Mouse (Mus musculus) C3H10T1/2 (cell line): Measurements from ENCODE around the gene Traf3ip2. TPM values are rescaled to one million over a fixed set of nuclear protein-coding genes. Genes with fewer than 3 reads are reported as not detected.

Experiments used
- polyA plus RNA-seq, 2 experiments: library from polyadenylated mRNA; unstranded; fragments of >200 nt; fragmentation: generic; extraction: Trizol; gene quantifications; one replicate each; pipeline ENCODE4 v1.2.1; 2012; ENCODE audit warnings: missing spikeins in 2 of 2

Gene Traf3ip2
- 10 to 100 TPM; 10.4 to 17.8 TPM for polyA plus RNA-seq

GRCm38 (mm10) chr10:39612633-39612988 is at the start of gene Traf3ip2:
Traf3ip2 (plus strand) TSS chr10:39612934.

Other genes starting within 250 kb of the Traf3ip2 start
- gene Fyn, start 244.1 kb upstream of the Traf3ip2 start, polyA plus RNA-seq, result 10 to 100 TPM in 1 of 2 experiments, 1 to 10 TPM in 1; 5.7 to 22.9 TPM
- gene Rev3l, start 119.2 kb downstream of the Traf3ip2 start, polyA plus RNA-seq, result 1 to 10 TPM in 1 of 2 experiments, under 1 TPM in 1; 0.09 to 4.5 TPM